Mouse (Mus musculus) urinary bladder, postnatal 36 days (tissue): Measurements from ENCODE around the gene Eef2.
"Not testable (repeated sequence)": the region's sequence is repeated elsewhere in the genome, so short reads cannot be mapped to it uniquely, and the experiment has no call there.

Experiments used
- DNase-seq, 2 experiments: peaks; one replicate each; pipeline ENCODE4 v3.0.0; 2022; ENCODE audit warnings: low spot score in 2 of 2, mixed read lengths in 1 of 2

Gene Eef2

DNA sequence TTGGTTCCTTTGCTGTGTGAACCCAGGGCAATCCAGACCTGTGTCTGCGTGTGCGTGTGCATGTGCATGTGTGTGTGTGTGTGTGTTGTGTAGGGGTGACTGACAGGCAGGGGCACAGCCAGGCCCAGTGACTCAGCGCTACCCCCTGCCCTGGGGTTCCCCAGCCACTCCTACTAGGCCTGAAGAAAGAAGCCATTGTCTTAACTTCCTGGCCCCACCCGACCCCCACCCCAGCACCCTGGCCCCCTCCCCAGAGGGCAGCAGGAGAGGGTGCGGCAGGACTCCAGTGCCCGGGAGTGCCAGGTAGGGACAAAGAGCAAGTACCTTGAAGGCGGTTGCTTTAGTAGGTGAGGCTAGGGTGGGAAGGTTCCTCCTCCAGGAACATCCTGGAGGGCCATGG, 30.7 kb upstream of the Eef2 start:
- DNase-seq: no peak

DNA sequence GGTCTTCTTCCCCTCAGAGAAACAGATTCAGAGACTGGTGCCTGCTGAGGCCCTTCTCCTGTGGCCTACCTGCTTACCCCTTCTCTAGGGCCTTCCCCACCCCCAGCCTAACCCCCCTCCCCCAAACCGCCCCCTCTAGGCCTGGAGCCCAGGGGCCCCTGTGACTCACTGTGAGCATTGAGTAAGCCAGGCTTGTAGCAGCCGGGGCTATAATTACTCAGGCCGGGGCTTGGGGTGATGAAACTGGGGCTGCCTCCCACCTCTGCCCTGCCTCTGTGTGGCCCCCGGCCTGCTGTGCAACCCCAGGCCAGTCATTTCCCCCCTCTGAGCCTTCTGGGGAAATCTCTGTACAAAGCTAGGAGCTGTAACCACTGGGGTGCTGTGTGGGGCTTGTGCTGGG, 30.1 kb upstream of the Eef2 start:
- DNase-seq: no peak

GRCm38 (mm10) chr10:81151261-81151660, 25.2 kb upstream of the Eef2 start:
- no peak for DNase-seq

- DNase-seq: no peak
Observed at GRCm38 (mm10) chr10:81152609-81153008, 23.8 kb upstream of the Eef2 start.

DNA sequence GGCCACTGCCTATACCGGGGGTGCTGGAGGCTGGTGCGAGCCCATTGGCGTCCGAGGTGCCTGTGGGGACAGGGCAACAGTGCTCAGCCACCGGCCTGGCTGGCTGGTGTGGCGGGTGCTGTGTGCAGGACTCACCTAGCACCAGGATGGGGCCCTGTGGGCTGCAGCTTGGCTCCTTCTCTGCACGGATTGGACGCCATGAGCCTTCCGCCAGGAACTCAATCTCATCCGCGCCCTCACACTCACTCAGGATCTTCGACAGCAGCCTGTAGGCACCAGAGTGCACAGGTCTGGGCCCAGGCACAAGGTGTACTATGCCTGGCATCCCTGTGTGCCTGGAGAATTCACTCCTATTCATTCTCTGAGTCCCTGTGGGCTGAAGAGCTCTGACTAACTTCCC, 22.1 kb upstream of the Eef2 start:
- no peak for DNase-seq

DNA sequence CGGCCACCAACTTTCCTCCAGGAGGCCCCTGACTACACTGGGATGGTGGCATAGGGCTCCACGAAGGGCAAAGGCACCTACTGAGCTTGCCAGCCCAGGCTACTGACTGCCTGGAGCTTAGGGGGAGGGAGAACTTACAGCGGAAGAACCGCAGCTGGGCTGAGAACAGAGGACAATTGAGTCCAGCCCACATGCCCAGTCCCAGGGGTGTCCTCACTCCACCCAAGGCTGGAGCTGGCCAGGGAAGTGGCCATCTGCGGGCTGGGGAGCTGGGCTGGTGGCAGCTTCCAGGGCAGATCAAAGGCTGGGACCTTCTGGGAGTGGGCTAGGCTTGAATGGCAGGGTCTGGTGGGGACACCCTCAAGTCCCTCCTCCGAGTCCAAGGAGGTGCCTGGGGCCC, 21.7 kb upstream of the Eef2 start:
- no peak for DNase-seq

- DNase-seq: no peak
Observed at GRCm38 (mm10) chr10:81161602-81162317, 14.7 kb upstream of the Eef2 start.

DNA sequence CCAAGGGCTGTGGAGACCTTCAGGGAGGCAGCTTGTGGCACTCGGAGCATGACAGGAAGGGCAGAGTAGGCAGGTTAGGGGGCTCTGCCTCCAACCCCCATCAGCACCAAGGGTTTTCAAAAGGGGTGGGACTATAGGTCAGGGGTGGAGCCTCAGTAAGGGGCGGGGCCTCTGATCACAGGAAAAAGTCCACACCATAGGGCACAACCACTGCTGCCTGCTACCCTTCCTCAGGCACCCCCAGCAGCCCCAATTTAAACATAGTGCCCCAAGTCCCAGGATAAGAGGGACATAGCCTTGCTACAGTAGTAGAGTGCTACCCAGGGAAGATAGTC, 14.1 kb upstream of the Eef2 start:
- DNase-seq: no peak

DNA sequence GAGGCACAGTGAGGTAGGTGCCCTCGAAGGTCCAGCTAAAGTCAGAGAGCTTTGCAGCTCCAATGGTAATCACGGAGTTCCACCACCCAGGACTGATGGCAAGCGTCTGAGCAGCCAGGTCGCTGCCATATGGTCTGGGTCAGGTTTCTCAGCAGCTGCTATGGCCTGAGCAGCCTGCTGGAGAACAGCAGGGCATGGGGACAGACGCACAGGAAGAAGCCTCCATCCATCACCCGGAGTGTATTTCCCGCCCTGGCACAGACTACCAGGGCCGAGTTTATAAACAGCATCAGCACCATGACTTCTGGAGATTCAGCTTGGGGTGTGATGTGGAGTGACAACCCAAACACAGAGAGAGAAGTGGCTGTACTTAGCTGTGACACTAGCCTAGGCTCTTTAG, 11.3 kb upstream of the Eef2 start:
- no peak for DNase-seq

DNA sequence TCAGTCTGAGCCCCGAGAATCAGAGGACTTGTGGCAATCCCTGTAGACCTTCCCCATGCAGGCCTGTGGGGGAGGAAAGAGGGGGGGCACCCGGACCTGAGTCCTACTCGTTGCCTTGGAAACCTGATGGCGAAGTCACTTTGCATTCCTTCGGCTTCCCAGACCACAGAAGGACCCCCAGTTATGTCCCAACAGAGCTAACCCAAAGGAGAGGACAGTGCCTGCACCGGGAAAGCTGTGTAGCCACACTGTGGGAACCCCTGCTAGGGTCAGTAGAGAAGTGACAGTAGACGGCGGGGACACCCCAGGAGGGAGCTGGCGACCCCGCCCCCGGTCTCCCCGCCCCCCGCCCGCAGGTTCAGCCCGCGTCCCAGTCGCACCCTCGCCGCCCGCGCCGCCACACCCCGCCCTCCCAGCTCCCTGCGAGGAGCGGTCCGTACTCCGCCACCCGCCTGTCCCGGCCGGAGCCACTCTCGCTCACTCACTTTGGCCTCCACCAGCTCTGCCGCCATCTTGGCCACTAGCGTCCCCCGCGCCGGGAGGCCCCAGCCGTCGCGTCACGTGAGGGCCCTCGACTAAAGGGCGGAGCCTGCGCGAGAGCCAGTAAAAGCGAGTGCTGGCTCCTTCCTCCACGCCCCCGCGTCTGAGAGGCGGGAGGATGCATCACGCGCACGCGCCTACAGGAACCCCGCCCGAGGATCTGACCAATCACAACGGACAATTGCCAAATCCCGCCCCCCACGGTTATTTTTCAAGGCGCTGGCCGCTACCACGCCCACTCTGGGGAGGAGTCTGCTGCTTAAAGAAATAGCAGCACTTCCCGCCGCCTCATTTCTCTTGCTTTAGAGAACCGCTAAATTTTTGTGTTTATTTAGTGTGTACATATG, 9.0 kb upstream of the Eef2 start, which contains the start of gene Pias4:
Gene Pias4, minus strand, starts transcription at position 724 of the 887 bp plus-strand sequence.
- peak; percentile 100 for DNase-seq

GRCm38 (mm10) chr10:81168087-81168431, 8.4 kb upstream of the Eef2 start:
- no peak for DNase-seq

- peak; percentile 79 to 88 for DNase-seq
Observed at GRCm38 (mm10) chr10:81168521-81169244, 7.7 kb upstream of the Eef2 start.

- not testable (repeated sequence) for DNase-seq
Observed at GRCm38 (mm10) chr10:81169411-81169900, 7.0 kb upstream of the Eef2 start.

- peak in 1 of 2 experiments; percentile 79 for DNase-seq
Observed at GRCm38 (mm10) chr10:81173132-81173531, 3.3 kb upstream of the Eef2 start.

- peak; percentile 82 to 88 for DNase-seq
Observed at GRCm38 (mm10) chr10:81174617-81175344, 1.6 kb upstream of the Eef2 start.

GRCm38 (mm10) chr10:81175345-81175701, 1.1 kb upstream of the Eef2 start:
- DNase-seq: not testable (repeated sequence)

GRCm38 (mm10) chr10:81175936-81176465, 430 bp upstream of the Eef2 start:
- peak in 1 of 2 experiments; percentile 57 for DNase-seq

- no peak for DNase-seq
Observed at GRCm38 (mm10) chr10:81177491-81177925, 1.1 kb downstream of the Eef2 start.

GRCm38 (mm10) chr10:81177958-81178712, 1.7 kb downstream of the Eef2 start:
- DNase-seq: no peak

- DNase-seq: no peak
Observed at GRCm38 (mm10) chr10:81178927-81179326, 2.5 kb downstream of the Eef2 start.
